Mouse (Mus musculus) cerebellum, adult 2 months (tissue): ENCODE results near the gene Fmnl2. TPM values are rescaled to one million over a fixed set of nuclear protein-coding genes. Genes with fewer than 3 reads are reported as not detected.

Source experiments
- DNase-seq, 2 experiments: peaks; one replicate each; pipeline ENCODE4 v3.0.0; 2021
- H3K27ac ChIP-seq: fragments of 200-500 bp; 2 replicates; pipeline ENCODE4 v1.5.1; 2012; ENCODE audit warnings: low read length, control low read depth, inconsistent platforms; ENCODE audit not compliant: insufficient read depth
- H3K27me3 ChIP-seq: fragments of 200-500 bp; 2 replicates; pipeline ENCODE4 v1.6.1; 2012; ENCODE audit warnings: inconsistent platforms, mild to moderate bottlenecking, low read length, moderate library complexity; ENCODE audit not compliant: control insufficient read depth, insufficient read depth
- H3K4me1 ChIP-seq: fragments of 200-500 bp; 2 replicates; pipeline ENCODE4 v1.6.1; 2011; ENCODE audit warnings: low read length; ENCODE audit not compliant: control insufficient read depth, insufficient read depth
- H3K4me3 ChIP-seq: fragments of 200-500 bp; replicated peaks from 2 replicates; pipeline ENCODE3; 2011; ENCODE audit warnings: mild to moderate bottlenecking, low read depth, low read length, control low read depth; ENCODE audit not compliant: insufficient read depth
- CTCF ChIP-seq: fragments of 200-500 bp; IDR thresholded peaks from 2 replicates; pipeline ENCODE4 v1.5.1; 2011; ENCODE audit warnings: low read depth, mild to moderate bottlenecking, control low read depth, low read length, moderate library complexity, borderline replicate concordance; ENCODE audit not compliant: insufficient read depth
- POLR2A ChIP-seq: fragments of 200-500 bp; IDR thresholded peaks from 2 replicates; pipeline ENCODE4 v1.6.1; 2011; ENCODE audit warnings: low read length, control low read depth, borderline replicate concordance; ENCODE audit not compliant: insufficient read depth
- WGBS: fragments of 180-500 bp; shearing (Covaris S2); methylation state at CpG from one replicate; pipeline ENCODE4 v1.1.7; 2018; 5-methylcytosine and 5-hydroxymethylcytosine counted together
- polyA plus RNA-seq: library from polyadenylated mRNA; depleted of rRNA; stranded (reverse); fragments of >200 nt; gene quantifications from 2 replicates; pipeline ENCODE4 v1.2.3, GENCODE M21; 2012

Fmnl2 gene
- polyA plus RNA-seq, 1 experiment = 25.3 TPM

DNA sequence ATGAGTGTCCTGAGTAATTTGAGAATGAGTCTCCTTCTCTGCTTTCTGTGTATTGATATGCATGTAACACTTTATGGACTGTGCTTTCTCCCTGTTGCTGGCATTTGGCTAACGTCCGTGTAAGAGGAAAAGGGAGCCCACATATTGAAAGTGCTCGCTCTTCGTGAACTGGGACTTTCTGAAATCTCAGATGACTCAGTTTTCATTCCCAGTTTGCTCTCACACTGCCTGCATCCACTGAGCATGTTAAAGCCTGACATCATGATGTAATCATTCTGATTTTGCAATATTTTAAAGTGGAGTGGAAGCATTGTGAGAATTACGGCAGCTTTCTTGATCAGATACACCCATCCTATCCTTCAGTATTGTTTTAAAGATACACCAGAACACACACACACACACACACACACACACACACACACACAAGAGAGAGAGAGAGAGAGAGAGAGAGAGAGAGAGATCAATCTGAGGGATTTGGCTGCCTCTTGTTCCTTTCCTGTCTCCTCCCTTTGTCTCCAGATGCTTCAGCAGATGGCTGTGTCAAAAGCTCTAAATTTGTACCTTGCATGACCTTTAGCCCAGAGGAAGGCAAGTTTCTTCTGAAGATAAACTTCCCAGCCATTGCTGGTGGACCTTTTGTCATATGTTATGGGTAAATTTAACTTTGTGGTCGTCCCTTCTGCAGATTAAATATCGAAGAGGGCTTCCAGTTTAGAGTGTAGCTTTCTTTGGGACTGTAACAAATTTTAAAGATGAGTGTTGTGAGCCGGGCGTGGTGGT lies 86.2 kb downstream of the Fmnl2 start:
- no peak overlapping the region; the same call in 1 of the 2 replicates for H3K27ac ChIP-seq

DNA sequence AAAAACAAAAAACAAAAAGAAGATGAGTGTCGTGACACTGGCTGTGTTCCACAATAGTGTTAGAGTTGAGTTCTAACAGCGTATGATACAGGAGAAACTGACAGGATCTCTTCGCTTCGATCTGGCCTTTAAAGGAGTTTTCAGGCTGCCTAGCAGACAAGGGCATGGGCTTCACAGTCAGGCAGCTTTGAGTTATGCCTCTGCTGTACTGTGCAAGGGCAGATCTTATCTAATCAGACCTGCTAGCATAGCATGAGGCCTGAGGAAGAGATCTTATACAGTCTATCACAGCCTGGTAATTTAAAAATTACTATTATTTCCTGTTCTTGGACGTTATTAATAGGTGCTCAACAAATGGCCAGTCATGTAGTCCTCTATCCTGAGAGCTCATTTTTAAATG lies 86.9 kb downstream of the Fmnl2 start:
- Histone ChIP-seq H3K4me1 (peaks cover 21% of the 10 kb centered on the region; the same call in 1 of the 2 replicates), H3K27ac (no peak overlapping the region; the same call in 1 of the 2 replicates), H3K27me3 (no peaks in the 10 kb centered on the region), H3K4me3 (no peak overlapping the region)
- no peak for DNase-seq
- 87% methylated on average over 5 of the region's 5 CpGs for WGBS
- TF ChIP-seq POLR2A = no peak
- no peak for TF ChIP-seq CTCF

More for the DNA sequence above, 86.2 kb downstream of the Fmnl2 start:
- 55% methylated on average over 9 of the region's 9 CpGs for WGBS
- Histone ChIP-seq H3K27me3 (no peaks in the 10 kb centered on the region), H3K4me1 (peaks cover 21% of the 10 kb centered on the region; the same call in 1 of the 2 replicates), H3K4me3 (no peak overlapping the region)
- DNase-seq = peak in 1 of 2 experiments; percentile 78
- no peak for TF ChIP-seq POLR2A
- TF ChIP-seq CTCF = no peak

GRCm38 (mm10) chr2:52946074-52946473 lies 88.4 kb downstream of the Fmnl2 start:
- no peak overlapping the region for H3K4me3 ChIP-seq
- no peak for TF ChIP-seq POLR2A
- no peak for TF ChIP-seq CTCF
- DNase-seq = no peak
- WGBS = 47% methylated on average over 2 of the region's 2 CpGs
- H3K4me1 ChIP-seq = peaks cover 23% of the 10 kb centered on the region; the same call in 1 of the 2 replicates
- no peak overlapping the region for H3K27ac ChIP-seq
- H3K27me3 ChIP-seq = no peaks in the 10 kb centered on the region

DNA sequence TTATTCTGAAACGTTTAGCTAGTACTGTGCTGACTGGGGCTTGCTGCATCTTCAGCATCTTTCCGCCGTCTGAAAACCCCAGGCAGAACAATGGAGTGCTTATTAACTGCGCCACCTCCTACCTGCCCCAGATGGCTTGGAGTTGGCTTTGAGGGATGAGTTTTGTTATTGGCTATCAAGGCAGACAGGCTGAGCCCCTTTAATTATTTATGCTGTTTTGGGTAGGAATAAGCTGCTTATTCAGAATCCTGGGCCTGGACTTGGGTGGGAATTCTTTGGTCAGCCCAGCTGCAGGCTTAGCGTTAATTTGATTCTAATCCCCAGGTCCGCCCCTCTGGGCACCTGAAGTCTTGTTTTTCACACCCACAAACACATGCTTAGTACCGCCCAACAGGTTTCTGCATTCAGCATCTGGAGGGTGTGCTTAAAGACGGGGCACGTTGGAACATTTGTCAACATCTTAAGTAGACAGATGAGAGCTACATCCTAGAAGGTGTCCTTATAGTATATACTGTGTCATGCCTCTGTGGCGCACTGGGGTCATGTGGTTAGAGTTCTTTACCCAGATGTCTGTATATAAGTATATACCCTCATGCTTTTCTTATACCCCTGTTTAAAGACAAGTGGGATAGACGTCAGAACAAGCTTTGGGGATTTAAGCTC lies 89.0 kb downstream of the Fmnl2 start:
- no peak for TF ChIP-seq POLR2A
- no peak for TF ChIP-seq CTCF
- no peaks in the 10 kb centered on the region for H3K27me3 ChIP-seq
- H3K27ac ChIP-seq = no peak overlapping the region
- H3K4me3 ChIP-seq = no peak overlapping the region
- H3K4me1 ChIP-seq = peaks cover 23% of the 10 kb centered on the region; the same call in 1 of the 2 replicates
- no peak for DNase-seq
- WGBS = 68% methylated on average over 11 of the region's 11 CpGs

GRCm38 (mm10) chr2:52948406-52948805 lies 90.7 kb downstream of the Fmnl2 start:
- 99% methylated on average over 3 of the region's 3 CpGs for WGBS
- Histone ChIP-seq H3K4me1 (peaks cover 21% of the 10 kb centered on the region; the same call in 1 of the 2 replicates), H3K4me3 (no peak overlapping the region), H3K27me3 (no peaks in the 10 kb centered on the region), H3K27ac (no peak overlapping the region)
- TF ChIP-seq CTCF (no peak), POLR2A (no peak)
- DNase-seq = no peak

GRCm38 (mm10) chr2:52949556-52949955 lies 91.9 kb downstream of the Fmnl2 start:
- H3K4me3 ChIP-seq = no peak overlapping the region
- H3K4me1 ChIP-seq = peaks cover 12% of the 10 kb centered on the region; the same call in 1 of the 2 replicates
- H3K27ac ChIP-seq = no peak overlapping the region
- DNase-seq = no peak
- no peaks in the 10 kb centered on the region for H3K27me3 ChIP-seq
- 96% methylated on average over 4 of the region's 4 CpGs for WGBS
- TF ChIP-seq CTCF = no peak
- no peak for TF ChIP-seq POLR2A

DNA sequence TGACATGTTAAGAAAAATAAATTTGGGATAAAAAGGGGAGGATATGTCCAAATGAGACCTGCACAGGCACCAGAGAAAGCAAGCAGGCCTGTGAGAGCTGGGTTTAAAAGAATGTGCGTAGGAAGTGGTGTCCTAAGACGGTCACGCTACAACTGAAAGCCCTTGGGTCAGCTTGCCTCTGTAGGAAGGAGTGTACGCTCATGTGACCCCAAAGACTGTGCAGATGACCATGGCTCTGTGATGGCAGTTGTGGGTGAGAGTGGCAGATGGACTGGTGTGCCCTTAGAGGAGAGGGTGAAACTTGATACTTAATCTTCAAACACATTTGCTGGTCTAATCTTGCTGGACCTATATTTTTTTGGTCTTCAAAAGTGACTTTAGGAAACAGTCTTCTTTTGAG lies 92.6 kb downstream of the Fmnl2 start:
- no peak for TF ChIP-seq CTCF
- no peak for TF ChIP-seq POLR2A
- 87% methylated on average over 4 of the region's 4 CpGs for WGBS
- no peak overlapping the region for H3K4me3 ChIP-seq
- DNase-seq = no peak
- H3K27me3 ChIP-seq = no peaks in the 10 kb centered on the region
- no peak overlapping the region for H3K27ac ChIP-seq
- H3K4me1 ChIP-seq = peaks cover 11% of the 10 kb centered on the region; the same call in 1 of the 2 replicates
